Mouse (Mus musculus) macrophage (primary cell): ENCODE data around the gene Radil. TPM values are rescaled to one million over a fixed set of nuclear protein-coding genes. Genes with fewer than 3 reads are reported as not detected.

Experiments
- H3K27ac ChIP-seq: fragments of 350-480 bp; formaldehyde crosslinking; 2 replicates; pipeline ENCODE4 v1.9.0; 2021
- H3K36me3 ChIP-seq: fragments of 350-480 bp; formaldehyde crosslinking; 2 replicates; pipeline ENCODE4 v1.9.0; 2021; ENCODE audit errors: inconsistent target
- H3K4me3 ChIP-seq: fragments of 350-480 bp; formaldehyde crosslinking; 2 replicates; pipeline ENCODE4 v1.9.0; 2021; ENCODE audit errors: inconsistent target
- H3K79me2 ChIP-seq: fragments of 350-480 bp; formaldehyde crosslinking; 2 replicates; pipeline ENCODE4 v1.9.0; 2021; ENCODE audit errors: inconsistent target
- WGBS: methylation state at CpG from one replicate; pipeline ENCODE4 v1.1.7; 2026; ENCODE audit warnings: inconsistent platforms; ENCODE audit not compliant: missing documents; 5-methylcytosine and 5-hydroxymethylcytosine counted together
- polyA plus RNA-seq: library from polyadenylated mRNA; stranded (reverse); fragments of 250-400 nt; gene quantifications from 3 replicates; pipeline ENCODE4 v1.2.4, GENCODE M21; 2018; ENCODE audit warnings: inconsistent platforms
- total RNA-seq, 78 experiments: library from RNA; depleted of rRNA; stranded (reverse); fragments of 250-400 nt; gene quantifications; 1 replicate in 9 of 78; 2 replicates in 24 of 78; 3 replicates in 43 of 78; 4 replicates in 2 of 78; pipeline ENCODE4 v1.2.4; 2018; ENCODE audit warnings: inconsistent platforms in 56 of 78

The Radil gene
- total RNA-seq (2018; cell fraction: chromatin; rRNA removed): under 1 TPM in 1 of 26 experiments, not detected in 25; 0.51 TPM
- under 1 TPM in 1 of 26 experiments, not detected in 25; 0.03 TPM for total RNA-seq (2018; cell fraction: cytosol; rRNA removed)
- total RNA-seq (2018; cell fraction: nucleus; rRNA removed): not detected
- polyA plus RNA-seq: not detected in 3 replicates

- 5% methylated on average over 74 of the region's 80 CpGs for WGBS
- Histone ChIP-seq H3K79me2 (no peaks in the 10 kb centered on the region), H3K27ac (no peak within 1 kb of the TSS), H3K4me3 (no peak within 1 kb of the TSS), H3K36me3 (no peaks in the 10 kb centered on the region)
Measured at GRCm38 (mm10) chr5:142550706-142551652, at the start of gene Radil. Gene Radil, minus strand, starts transcription at chr5:142551098.

- WGBS: 91% methylated on average over 6 of the region's 6 CpGs
- Histone ChIP-seq H3K27ac (no peak overlapping the region), H3K4me3 (no peak overlapping the region), H3K79me2 (no peaks in the 10 kb centered on the region), H3K36me3 (no peaks in the 10 kb centered on the region)
Measured at GRCm38 (mm10) chr5:142597648-142598390, 46.9 kb upstream of the Radil start.

- Histone ChIP-seq H3K4me3 (no peak overlapping the region), H3K79me2 (no peaks in the 10 kb centered on the region), H3K36me3 (no peaks in the 10 kb centered on the region), H3K27ac (no peak overlapping the region)
- 80% methylated on average over 6 of the region's 6 CpGs for WGBS
Measured at GRCm38 (mm10) chr5:142596723-142597122, 45.8 kb upstream of the Radil start.

GRCm38 (mm10) chr5:142595698-142596097 lies 44.8 kb upstream of the Radil start:
- Histone ChIP-seq H3K27ac (no peak overlapping the region), H3K4me3 (no peak overlapping the region)
- 87% methylated on average over 3 of the region's 3 CpGs for WGBS

GRCm38 (mm10) chr5:142590953-142591616 lies 40.2 kb upstream of the Radil start:
- Histone ChIP-seq H3K36me3 (no peaks in the 10 kb centered on the region), H3K4me3 (no peak overlapping the region), H3K79me2 (no peaks in the 10 kb centered on the region), H3K27ac (no peak overlapping the region)
- 94% methylated on average over 6 of the region's 6 CpGs for WGBS

More at GRCm38 (mm10) chr5:142595698-142596097, 44.8 kb upstream of the Radil start:
- no peaks in the 10 kb centered on the region for H3K36me3 ChIP-seq
- H3K79me2 ChIP-seq: no peaks in the 10 kb centered on the region

GRCm38 (mm10) chr5:142583616-142584126 lies 32.8 kb upstream of the Radil start:
- no peaks in the 10 kb centered on the region for H3K79me2 ChIP-seq
- 70% methylated on average over 14 of the region's 14 CpGs for WGBS
- no peak overlapping the region for H3K4me3 ChIP-seq
- H3K27ac ChIP-seq: no peak overlapping the region
- no peaks in the 10 kb centered on the region for H3K36me3 ChIP-seq

- WGBS: 30% methylated on average over 5 of the region's 5 CpGs
- Histone ChIP-seq H3K4me3 (no peak overlapping the region), H3K36me3 (no peaks in the 10 kb centered on the region), H3K27ac (no peak overlapping the region), H3K79me2 (no peaks in the 10 kb centered on the region)
Measured at GRCm38 (mm10) chr5:142581517-142581916, 30.6 kb upstream of the Radil start.

GRCm38 (mm10) chr5:142578192-142578591 lies 27.3 kb upstream of the Radil start:
- no peaks in the 10 kb centered on the region for H3K36me3 ChIP-seq
- H3K79me2 ChIP-seq: no peaks in the 10 kb centered on the region
- no peak overlapping the region for H3K27ac ChIP-seq
- no peak overlapping the region for H3K4me3 ChIP-seq
- 90% methylated on average over 10 of the region's 10 CpGs for WGBS

- H3K79me2 ChIP-seq: no peaks in the 10 kb centered on the region
- H3K4me3 ChIP-seq: no peak overlapping the region
- no peak overlapping the region for H3K27ac ChIP-seq
- H3K36me3 ChIP-seq: no peaks in the 10 kb centered on the region
- WGBS: 81% methylated on average over 7 of the region's 7 CpGs
Measured at GRCm38 (mm10) chr5:142576832-142577231, 25.9 kb upstream of the Radil start.

- WGBS: 76% methylated on average over 8 of the region's 8 CpGs
- no peak overlapping the region for H3K4me3 ChIP-seq
- no peak overlapping the region for H3K27ac ChIP-seq
- H3K36me3 ChIP-seq: no peaks in the 10 kb centered on the region
- no peaks in the 10 kb centered on the region for H3K79me2 ChIP-seq
Measured at GRCm38 (mm10) chr5:142574323-142575057, 23.6 kb upstream of the Radil start.

- Histone ChIP-seq H3K4me3 (no peak overlapping the region), H3K79me2 (no peaks in the 10 kb centered on the region), H3K36me3 (no peaks in the 10 kb centered on the region), H3K27ac (no peak overlapping the region)
- 100% methylated on average over 1 of the region's 1 CpGs for WGBS
Measured at GRCm38 (mm10) chr5:142564606-142565005, 13.7 kb upstream of the Radil start.

GRCm38 (mm10) chr5:142560261-142560660 lies 9.4 kb upstream of the Radil start:
- no peaks in the 10 kb centered on the region for H3K79me2 ChIP-seq
- H3K27ac ChIP-seq: no peak overlapping the region
- H3K36me3 ChIP-seq: no peaks in the 10 kb centered on the region
- no peak overlapping the region for H3K4me3 ChIP-seq
- WGBS: 55% methylated on average over 7 of the region's 7 CpGs

GRCm38 (mm10) chr5:142557397-142558067 lies 6.6 kb upstream of the Radil start:
- H3K36me3 ChIP-seq: no peaks in the 10 kb centered on the region
- WGBS: 49% methylated on average over 7 of the region's 21 CpGs
- H3K27ac ChIP-seq: no peak overlapping the region
- H3K4me3 ChIP-seq: no peak overlapping the region
- H3K79me2 ChIP-seq: no peaks in the 10 kb centered on the region
